Mouse (Mus musculus): Measurements from ENCODE around the gene Mrpl18. TPM values are rescaled to one million over a fixed set of nuclear protein-coding genes. Genes with fewer than 3 reads are reported as not detected.
"Not testable (repeated sequence)": the region's sequence is repeated elsewhere in the genome, so short reads cannot be mapped to it uniquely, and the experiment has no call there.

Gene Mrpl18
- polyA plus RNA-seq (2014; fragmentation: Nextera tagmentation; extraction: Ambion mirVana): 195 and 199 TPM in 2 replicates

- Histone ChIP-seq H3K27ac (replicated peaks; ENCODE audit: low read depth, low read length) (peak within 1 kb of the TSS; percentile 72), H3K36me3 (ENCODE audit: control insufficient read depth, insufficient read depth, low read length) (peaks cover 29% of the 10 kb centered on the region), H3K4me2 (ENCODE audit: low read depth, severe bottlenecking) (peak within 1 kb of the TSS; percentile 84), H3K4me1 (ENCODE audit: control insufficient read depth, insufficient read depth, low read length) (no peaks in the 10 kb centered on the region), H3K9ac (ENCODE audit: low read length) (peak within 1 kb of the TSS; percentile 85), H3K27me3 (ENCODE audit: control insufficient read depth, insufficient read depth, low read length) (no peaks in the 10 kb centered on the region), H3K4me3 (ENCODE audit: low read depth, low read length) (peak within 1 kb of the TSS; percentile 81), H3K9me3 (ENCODE audit: control insufficient read depth, low read length) (no peaks in the 10 kb centered on the region)
- ATAC-seq (ENCODE audit: insufficient number of reproducible peaks, low FRiP score, low TSS enrichment, low read depth): peak; percentile 99
- DNase-seq (ENCODE audit: low spot score): peak; percentile 99
- under 1% methylated on average over 56 of the region's 56 CpGs for WGBS
These were observed at the start of gene Mrpl18 for GRCm38 (mm10) chr17:12915881-12916583. TSS of gene Mrpl18 (minus strand) at chr17:12916345.

GRCm38 (mm10) chr17:12963476-12963875 is 47.3 kb upstream of the Mrpl18 start:
- WGBS: 82% methylated on average over 3 of the region's 3 CpGs
- Histone ChIP-seq H3K9ac (ENCODE audit: low read length) (no peak overlapping the region), H3K9me3 (ENCODE audit: control insufficient read depth, low read length) (no peaks in the 10 kb centered on the region), H3K4me1 (ENCODE audit: control insufficient read depth, insufficient read depth, low read length) (no peaks in the 10 kb centered on the region; the same call in 1 of the 2 replicates), H3K4me2 (ENCODE audit: low read depth, severe bottlenecking) (no peak overlapping the region), H3K36me3 (ENCODE audit: control insufficient read depth, insufficient read depth, low read length) (peaks cover 2% of the 10 kb centered on the region; the same call in 1 of the 2 replicates), H3K27ac (replicated peaks; ENCODE audit: low read depth, low read length) (no peak overlapping the region), H3K4me3 (ENCODE audit: low read depth, low read length) (no peak overlapping the region), H3K27me3 (ENCODE audit: control insufficient read depth, insufficient read depth, low read length) (no peaks in the 10 kb centered on the region)
- DNase-seq (ENCODE audit: low spot score): no peak
- no peak for ATAC-seq (ENCODE audit: insufficient number of reproducible peaks, low FRiP score, low TSS enrichment, low read depth)

- peak; percentile 98 for ATAC-seq (ENCODE audit: insufficient number of reproducible peaks, low FRiP score, low TSS enrichment, low read depth)
- WGBS: under 1% methylated on average over 37 of the region's 42 CpGs
These were observed 44.3 kb upstream of the Mrpl18 start, which contains the start of gene Acat2 for GRCm38 (mm10) chr17:12960331-12960873. TSS of gene Acat2 (minus strand) at chr17:12960747.

DNA sequence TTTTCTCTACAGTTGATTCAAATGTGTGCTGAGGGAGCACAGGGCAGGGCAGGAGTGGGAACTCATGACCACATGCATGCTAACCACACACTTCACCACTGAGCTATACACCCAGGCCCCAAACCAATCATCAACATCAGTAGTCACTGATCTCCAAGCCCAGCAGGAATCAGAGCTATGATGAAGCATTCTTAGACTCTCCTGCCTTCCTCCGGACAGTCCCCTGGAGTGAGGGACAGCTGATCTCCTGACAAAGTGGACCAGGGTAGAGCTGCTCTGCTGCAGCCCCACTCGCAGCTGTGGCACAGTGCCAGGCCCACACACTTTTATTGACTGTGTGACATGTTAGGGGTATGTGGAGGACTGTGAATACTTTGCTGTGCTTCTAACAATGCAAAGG is 43.2 kb upstream of the Mrpl18 start:
- not testable (repeated sequence) for H3K27me3 ChIP-seq (ENCODE audit: control insufficient read depth, insufficient read depth, low read length); H3K9me3 ChIP-seq (ENCODE audit: control insufficient read depth, low read length); ATAC-seq (ENCODE audit: insufficient number of reproducible peaks, low FRiP score, low TSS enrichment, low read depth); H3K27ac ChIP-seq (replicated peaks; ENCODE audit: low read depth, low read length); H3K4me1 ChIP-seq (ENCODE audit: control insufficient read depth, insufficient read depth, low read length); H3K4me3 ChIP-seq (ENCODE audit: low read depth, low read length); H3K36me3 ChIP-seq (ENCODE audit: control insufficient read depth, insufficient read depth, low read length); DNase-seq (ENCODE audit: low spot score); H3K9ac ChIP-seq (ENCODE audit: low read length)
- WGBS: 29% methylated on average over 1 of the region's 2 CpGs
- peak overlapping the region; percentile 25; the same call in 1 of the 2 replicates for H3K4me2 ChIP-seq (ENCODE audit: low read depth, severe bottlenecking)

More at GRCm38 (mm10) chr17:12960331-12960873, 44.3 kb upstream of the Mrpl18 start, which contains the start of gene Acat2:
- Histone ChIP-seq H3K4me2 (ENCODE audit: low read depth, severe bottlenecking) (peak within 1 kb of the TSS; percentile 55), H3K9ac (ENCODE audit: low read length) (peak within 1 kb of the TSS; percentile 61), H3K4me3 (ENCODE audit: low read depth, low read length) (peak within 1 kb of the TSS; percentile 67), H3K36me3 (ENCODE audit: control insufficient read depth, insufficient read depth, low read length) (peaks cover 3% of the 10 kb centered on the region; the same call in 1 of the 2 replicates), H3K27me3 (ENCODE audit: control insufficient read depth, insufficient read depth, low read length) (no peaks in the 10 kb centered on the region), H3K4me1 (ENCODE audit: control insufficient read depth, insufficient read depth, low read length) (no peaks in the 10 kb centered on the region; the same call in 1 of the 2 replicates), H3K9me3 (ENCODE audit: control insufficient read depth, low read length) (no peaks in the 10 kb centered on the region), H3K27ac (replicated peaks; ENCODE audit: low read depth, low read length) (peak within 1 kb of the TSS; percentile 63; the same call in 1 of the 2 replicates)
- DNase-seq (ENCODE audit: low spot score): peak; percentile 91

DNA sequence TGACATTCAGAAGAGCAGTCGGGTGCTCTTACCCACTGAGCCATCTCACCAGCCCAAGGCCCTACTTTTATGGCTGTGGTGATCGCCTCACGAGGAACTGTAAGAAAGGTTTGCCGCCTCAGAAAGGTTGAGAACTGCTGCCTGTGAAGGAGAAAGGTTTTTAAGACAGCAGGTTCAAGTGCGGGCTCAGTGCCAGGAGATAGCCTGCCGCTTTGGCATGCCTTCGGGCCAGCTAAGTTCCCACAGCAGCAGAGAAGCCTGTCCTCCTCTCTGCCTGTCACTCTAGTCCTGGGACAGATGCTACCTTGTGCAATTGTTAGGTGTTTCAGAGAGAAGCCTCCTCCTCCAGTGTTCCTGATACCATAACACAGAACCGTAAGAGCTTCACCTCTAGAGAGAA is 40.5 kb upstream of the Mrpl18 start:
- ATAC-seq (ENCODE audit: insufficient number of reproducible peaks, low FRiP score, low TSS enrichment, low read depth) (no peak), DNase-seq (ENCODE audit: low spot score) (no peak)
- H3K9ac ChIP-seq (ENCODE audit: low read length): no peak overlapping the region; the same call in 1 of the 2 replicates
- peaks cover 5% of the 10 kb centered on the region; the same call in 1 of the 2 replicates for H3K36me3 ChIP-seq (ENCODE audit: control insufficient read depth, insufficient read depth, low read length)
- no peak overlapping the region for H3K4me3 ChIP-seq (ENCODE audit: low read depth, low read length)
- 94% methylated on average over 8 of the region's 8 CpGs for WGBS
- H3K27ac ChIP-seq (replicated peaks; ENCODE audit: low read depth, low read length): no peak overlapping the region
- H3K27me3 ChIP-seq (ENCODE audit: control insufficient read depth, insufficient read depth, low read length): no peaks in the 10 kb centered on the region
- H3K9me3 ChIP-seq (ENCODE audit: control insufficient read depth, low read length): no peaks in the 10 kb centered on the region
- no peaks in the 10 kb centered on the region; the same call in 1 of the 2 replicates for H3K4me1 ChIP-seq (ENCODE audit: control insufficient read depth, insufficient read depth, low read length)
- H3K4me2 ChIP-seq (ENCODE audit: low read depth, severe bottlenecking): no peak overlapping the region

- Histone ChIP-seq H3K9me3 (ENCODE audit: control insufficient read depth, low read length) (no peaks in the 10 kb centered on the region), H3K27me3 (ENCODE audit: control insufficient read depth, insufficient read depth, low read length) (no peaks in the 10 kb centered on the region), H3K36me3 (ENCODE audit: control insufficient read depth, insufficient read depth, low read length) (peaks cover 17% of the 10 kb centered on the region; the same call in 1 of the 2 replicates), H3K4me3 (ENCODE audit: low read depth, low read length) (no peak overlapping the region), H3K9ac (ENCODE audit: low read length) (no peak overlapping the region), H3K4me2 (ENCODE audit: low read depth, severe bottlenecking) (no peak overlapping the region), H3K4me1 (ENCODE audit: control insufficient read depth, insufficient read depth, low read length) (no peaks in the 10 kb centered on the region), H3K27ac (replicated peaks; ENCODE audit: low read depth, low read length) (no peak overlapping the region)
- ATAC-seq (ENCODE audit: insufficient number of reproducible peaks, low FRiP score, low TSS enrichment, low read depth) (no peak), DNase-seq (ENCODE audit: low spot score) (no peak)
- 92% methylated on average over 5 of the region's 5 CpGs for WGBS
These were observed 33.5 kb upstream of the Mrpl18 start for GRCm38 (mm10) chr17:12949669-12950068.

DNA sequence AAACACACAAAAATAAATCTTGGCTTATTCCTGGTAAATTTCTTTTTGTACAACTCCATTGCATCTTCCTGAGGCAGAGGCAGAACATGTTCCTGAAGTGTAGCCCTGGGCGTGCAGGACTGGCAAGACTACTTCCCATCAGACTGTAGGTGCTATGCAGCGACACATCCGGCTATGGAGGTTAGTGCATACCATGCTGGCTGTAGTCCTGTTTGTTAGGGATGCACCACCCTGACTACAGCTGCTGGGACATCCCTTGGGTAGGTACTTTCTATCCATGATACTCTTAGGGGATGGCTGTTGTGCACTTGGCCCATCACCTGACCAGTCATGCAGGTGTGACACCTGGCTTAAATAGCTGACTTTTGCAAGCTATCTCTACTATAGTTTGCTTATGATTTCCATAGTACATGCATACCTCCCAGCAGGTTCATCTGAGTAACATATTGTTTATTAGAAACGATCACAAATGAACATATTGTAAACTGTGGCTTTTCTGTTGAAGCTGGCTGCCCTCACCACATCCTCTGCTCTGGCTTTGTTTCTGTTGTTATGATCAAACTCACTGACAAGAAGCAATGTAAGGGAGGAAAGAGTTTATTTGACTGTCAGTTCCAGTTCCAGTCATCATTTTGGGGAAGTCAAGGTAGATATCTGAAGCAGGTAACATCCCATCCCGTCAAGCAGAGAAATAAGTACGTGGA is 26.5 kb upstream of the Mrpl18 start:
- Histone ChIP-seq H3K4me2 (ENCODE audit: low read depth, severe bottlenecking) (no peak overlapping the region), H3K36me3 (ENCODE audit: control insufficient read depth, insufficient read depth, low read length) (peaks cover 8% of the 10 kb centered on the region; the same call in 1 of the 2 replicates), H3K27ac (replicated peaks; ENCODE audit: low read depth, low read length) (no peak overlapping the region), H3K4me3 (ENCODE audit: low read depth, low read length) (no peak overlapping the region), H3K9ac (ENCODE audit: low read length) (no peak overlapping the region), H3K27me3 (ENCODE audit: control insufficient read depth, insufficient read depth, low read length) (no peaks in the 10 kb centered on the region), H3K4me1 (ENCODE audit: control insufficient read depth, insufficient read depth, low read length) (0 out of 2 replicates have a peak, but pooled peaks cover 5% of the 10 kb centered on the region), H3K9me3 (ENCODE audit: control insufficient read depth, low read length) (no peaks in the 10 kb centered on the region)
- 90% methylated on average over 6 of the region's 6 CpGs for WGBS
- no peak for ATAC-seq (ENCODE audit: insufficient number of reproducible peaks, low FRiP score, low TSS enrichment, low read depth)
- no peak for DNase-seq (ENCODE audit: low spot score)
